Mouse (Mus musculus) stomach, embryonic 16.5 days (tissue): ENCODE results near the gene Ift57. TPM values are rescaled to one million over a fixed set of nuclear protein-coding genes. Genes with fewer than 3 reads are reported as not detected.

Source experiments
- ATAC-seq: fragments of 200-750 bp; cut with Nextera tagmentation; 2 replicates; pipeline ENCODE4 v1.8.0; 2017; ENCODE audit warnings: moderate number of reproducible peaks, moderate TSS enrichment; ENCODE audit not compliant: insufficient read depth, low FRiP score
- H3K27ac ChIP-seq: fragments of 300-500 bp; sonication (generic); 2 replicates; pipeline ENCODE4 v1.5.1; 2014; ENCODE audit warnings: low read length
- H3K27me3 ChIP-seq: fragments of 300-500 bp; sonication (generic); 2 replicates; pipeline ENCODE4 v1.6.1; 2014; ENCODE audit warnings: low read length, control low read depth, mixed read lengths; ENCODE audit not compliant: control insufficient read depth, insufficient read depth
- H3K36me3 ChIP-seq: fragments of 300-500 bp; sonication (generic); 2 replicates; pipeline ENCODE4 v1.6.1; 2014; ENCODE audit warnings: low read length; ENCODE audit not compliant: control insufficient read depth, insufficient read depth
- H3K4me1 ChIP-seq: fragments of 300-500 bp; sonication (generic); 2 replicates; pipeline ENCODE4 v1.6.1; 2014; ENCODE audit warnings: low read length, control low read depth, mixed read lengths; ENCODE audit not compliant: control insufficient read depth, insufficient read depth
- H3K4me2 ChIP-seq: fragments of 300-500 bp; sonication (generic); 2 replicates; pipeline ENCODE4 v1.6.1; 2014; ENCODE audit warnings: low read depth, low read length, mixed read lengths
- H3K4me3 ChIP-seq: fragments of 300-500 bp; sonication (generic); replicated peaks from 2 replicates; pipeline ENCODE4 v1.5.1; 2014; ENCODE audit warnings: mild to moderate bottlenecking, low read length
- H3K9ac ChIP-seq: fragments of 300-500 bp; sonication (generic); 2 replicates; pipeline ENCODE4 v1.6.1; 2014; ENCODE audit warnings: low read length
- H3K9me3 ChIP-seq: fragments of 300-500 bp; sonication (generic); replicated peaks from 2 replicates; pipeline ENCODE4 v1.6.1; 2016; ENCODE audit warnings: low read length, control low read depth; ENCODE audit not compliant: control insufficient read depth
- WGBS: fragments of 180-500 bp; shearing (Covaris S2); extraction: QIAGEN DNeasy Blood & Tissue Kit; methylation state at CpG from one replicate; pipeline ENCODE4 v1.1.7; 2014; 5-methylcytosine and 5-hydroxymethylcytosine counted together
- polyA plus RNA-seq: library from polyadenylated mRNA; unstranded; fragments of >200 nt; fragmentation: Nextera tagmentation; extraction: Ambion mirVana; gene quantifications from 2 replicates; pipeline ENCODE4 v1.2.1, GENCODE M21; 2015

Gene Ift57
- polyA plus RNA-seq, 1 experiment from 2014 or later: 19.5 TPM

DNA sequence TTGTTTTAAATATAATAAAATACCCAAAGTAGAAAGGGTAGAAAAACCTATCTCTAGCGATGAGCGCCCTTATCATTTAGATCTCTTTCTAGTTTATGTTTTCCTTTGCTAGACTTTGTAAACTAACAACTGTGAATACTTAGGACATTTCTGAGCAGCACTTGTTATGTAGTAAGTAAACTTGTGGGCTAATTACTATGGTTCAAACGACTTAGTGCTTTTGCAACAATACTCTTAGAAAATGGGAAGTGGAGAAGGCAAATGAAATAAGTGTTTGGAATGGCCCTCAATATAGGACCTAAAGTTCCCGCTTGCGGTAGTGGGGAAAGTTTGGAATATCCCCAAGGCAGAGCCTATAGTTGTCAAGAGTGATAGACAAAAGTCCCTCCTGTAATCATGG is 788 bp downstream of the Ift57 start:
- Histone ChIP-seq H3K27me3 (no peaks in the 10 kb centered on the region), H3K4me3 (peak overlapping the region; percentile 88), H3K36me3 (no peaks in the 10 kb centered on the region), H3K9ac (peak overlapping the region; percentile 80), H3K9me3 (no peaks in the 10 kb centered on the region), H3K4me1 (no peaks in the 10 kb centered on the region), H3K27ac (no peak overlapping the region), H3K4me2 (peak overlapping the region; percentile 90)
- WGBS: 31% methylated on average over 5 of the region's 5 CpGs
- ATAC-seq: no peak

DNA sequence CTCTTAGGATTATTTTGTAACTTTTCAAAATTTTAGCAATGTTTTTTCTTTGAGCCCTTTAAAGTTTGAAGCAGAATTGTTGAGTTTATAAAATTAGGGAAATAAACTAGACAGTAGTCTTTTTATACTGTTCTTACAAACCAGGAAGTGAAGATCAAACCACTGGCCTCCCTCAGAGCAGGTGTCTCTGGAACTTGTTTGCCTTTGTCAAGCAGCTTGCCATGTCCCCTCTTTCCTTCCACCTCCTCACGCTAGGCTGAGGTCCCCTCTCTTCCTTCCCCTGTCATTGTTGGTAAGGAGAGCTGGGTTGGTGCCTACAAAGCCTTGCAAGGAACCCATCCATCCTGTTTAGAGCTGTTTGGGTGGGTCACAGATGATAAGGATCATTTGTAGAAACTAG is 9.0 kb downstream of the Ift57 start:
- Histone ChIP-seq H3K4me2 (no peak overlapping the region), H3K9ac (no peak overlapping the region), H3K27ac (no peak overlapping the region), H3K4me1 (no peaks in the 10 kb centered on the region), H3K4me3 (no peak overlapping the region), H3K9me3 (no peaks in the 10 kb centered on the region), H3K36me3 (no peaks in the 10 kb centered on the region), H3K27me3 (no peaks in the 10 kb centered on the region)
- no peak for ATAC-seq
- 37% methylated on average over 1 of the region's 1 CpGs for WGBS

DNA sequence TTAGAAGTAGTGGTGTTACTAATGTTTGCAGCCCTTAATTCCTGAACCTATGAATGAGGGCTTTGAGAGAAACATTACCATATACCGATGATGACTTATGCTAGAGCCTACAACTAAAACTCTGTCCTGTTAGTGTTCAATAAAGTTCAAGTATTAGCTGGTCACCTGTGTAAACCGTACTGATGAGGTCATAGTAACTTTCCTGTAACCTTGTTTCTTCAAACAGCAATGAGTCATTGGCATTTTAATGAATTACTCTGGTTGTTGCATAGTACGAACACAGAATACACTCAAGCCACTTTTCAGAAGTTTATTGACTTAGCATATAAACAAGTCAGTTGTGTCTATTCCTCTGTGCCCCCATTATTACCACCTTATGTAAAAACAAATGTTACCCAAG is 11.2 kb downstream of the Ift57 start:
- H3K36me3 ChIP-seq: no peaks in the 10 kb centered on the region
- ATAC-seq: no peak
- no peak overlapping the region for H3K4me3 ChIP-seq
- H3K27ac ChIP-seq: no peak overlapping the region
- no peaks in the 10 kb centered on the region for H3K9me3 ChIP-seq
- 72% methylated on average over 3 of the region's 3 CpGs for WGBS
- H3K9ac ChIP-seq: no peak overlapping the region
- H3K4me1 ChIP-seq: no peaks in the 10 kb centered on the region
- no peaks in the 10 kb centered on the region for H3K27me3 ChIP-seq
- H3K4me2 ChIP-seq: no peak overlapping the region

DNA sequence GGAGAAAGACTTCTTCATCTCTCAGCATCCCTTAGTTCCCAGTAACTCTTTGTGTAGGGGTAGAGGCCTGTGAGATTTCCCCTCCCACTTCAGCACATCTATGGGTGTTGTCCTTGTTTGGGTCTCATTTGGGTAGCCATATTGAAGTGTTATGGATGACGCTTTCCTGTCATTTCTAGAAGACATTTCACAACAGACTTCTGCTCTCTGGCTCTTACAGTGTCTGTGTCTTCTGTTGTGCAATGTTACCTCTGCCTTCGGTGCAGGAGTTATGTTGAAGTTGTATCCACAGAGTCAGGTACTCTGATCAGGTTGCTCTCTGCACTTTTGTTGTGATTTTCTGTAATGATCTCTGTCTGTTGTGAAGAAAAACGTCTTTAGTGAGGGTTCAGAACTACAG is 14.3 kb downstream of the Ift57 start:
- no peak overlapping the region for H3K4me3 ChIP-seq
- no peaks in the 10 kb centered on the region for H3K9me3 ChIP-seq
- WGBS: 85% methylated on average over 3 of the region's 3 CpGs
- no peaks in the 10 kb centered on the region for H3K27me3 ChIP-seq
- no peak overlapping the region for H3K27ac ChIP-seq
- no peak for ATAC-seq
- H3K4me2 ChIP-seq: no peak overlapping the region
- H3K36me3 ChIP-seq: no peaks in the 10 kb centered on the region
- no peak overlapping the region for H3K9ac ChIP-seq
- no peaks in the 10 kb centered on the region for H3K4me1 ChIP-seq

DNA sequence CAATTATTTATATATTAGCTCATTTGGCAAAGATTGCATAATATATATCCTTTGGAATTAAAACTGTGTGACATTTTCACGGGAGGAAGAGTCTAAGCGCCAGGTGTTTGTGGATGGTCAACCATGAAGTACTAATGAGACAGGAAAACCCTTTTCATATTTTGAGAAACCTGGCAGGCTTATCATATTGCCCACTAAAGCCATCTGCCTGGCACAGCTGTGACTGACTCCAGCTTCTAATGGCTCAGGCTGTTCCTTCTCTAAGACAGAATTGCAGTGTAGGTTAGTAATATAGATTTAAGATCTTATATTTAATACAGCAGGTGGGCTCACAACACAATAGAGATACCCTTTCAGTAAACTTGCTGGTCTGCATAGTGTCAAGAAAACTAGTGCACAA is 21.6 kb downstream of the Ift57 start:
- no peak overlapping the region for H3K4me3 ChIP-seq
- H3K9me3 ChIP-seq: no peaks in the 10 kb centered on the region
- ATAC-seq: no peak
- 82% methylated on average over 2 of the region's 2 CpGs for WGBS
- H3K9ac ChIP-seq: no peak overlapping the region
- H3K27me3 ChIP-seq: no peaks in the 10 kb centered on the region
- H3K27ac ChIP-seq: no peak overlapping the region
- H3K36me3 ChIP-seq: no peaks in the 10 kb centered on the region
- H3K4me1 ChIP-seq: 0 out of 2 replicates have a peak, but pooled peaks cover 4% of the 10 kb centered on the region
- H3K4me2 ChIP-seq: no peak overlapping the region

DNA sequence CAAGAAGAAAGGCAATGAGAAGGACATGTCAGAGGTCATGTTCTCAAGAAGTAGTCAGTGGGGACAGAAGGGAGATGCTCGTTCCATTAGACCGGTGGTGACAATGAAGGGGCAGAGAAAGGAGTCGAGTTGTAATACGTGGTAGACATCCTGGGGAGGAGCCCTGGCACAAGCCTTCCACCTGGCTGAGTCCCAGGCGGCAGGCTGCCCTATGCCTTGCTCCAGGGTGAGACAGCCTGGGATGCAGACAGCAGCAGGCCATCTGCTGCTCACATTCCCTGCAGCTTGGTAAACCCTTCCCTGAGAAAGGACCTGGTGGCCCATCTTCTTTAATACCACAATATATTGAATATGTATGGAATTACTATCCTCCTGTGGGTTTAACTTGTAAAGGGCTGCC is 22.6 kb downstream of the Ift57 start:
- no peaks in the 10 kb centered on the region for H3K9me3 ChIP-seq
- H3K4me2 ChIP-seq: no peak overlapping the region
- 67% methylated on average over 5 of the region's 5 CpGs for WGBS
- no peaks in the 10 kb centered on the region for H3K36me3 ChIP-seq
- no peak for ATAC-seq
- 0 out of 2 replicates have a peak, but pooled peaks cover 4% of the 10 kb centered on the region for H3K4me1 ChIP-seq
- no peaks in the 10 kb centered on the region for H3K27me3 ChIP-seq
- H3K4me3 ChIP-seq: no peak overlapping the region
- no peak overlapping the region for H3K9ac ChIP-seq
- no peak overlapping the region for H3K27ac ChIP-seq

DNA sequence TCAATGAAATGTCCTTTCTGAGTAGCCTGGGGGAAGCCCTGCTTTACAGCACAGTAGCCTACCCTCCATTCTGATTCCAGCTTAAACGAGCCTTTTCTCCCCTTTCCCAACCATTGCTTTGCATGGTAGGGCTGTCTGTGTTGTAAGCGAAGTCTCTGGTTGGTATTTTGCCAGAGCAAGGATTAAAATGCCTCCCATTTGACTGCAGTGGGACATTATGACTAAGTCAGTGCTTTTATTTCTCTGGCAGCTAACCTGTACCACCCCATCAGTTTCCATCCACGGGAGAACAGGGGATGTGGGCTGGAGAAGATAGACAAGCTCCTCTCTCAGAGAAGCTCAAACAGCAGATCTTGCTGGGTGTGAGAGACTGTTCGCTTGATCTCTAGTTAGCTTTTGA is 24.2 kb downstream of the Ift57 start:
- no peaks in the 10 kb centered on the region for H3K36me3 ChIP-seq
- no peak overlapping the region for H3K4me2 ChIP-seq
- 0 out of 2 replicates have a peak, but pooled peaks cover 4% of the 10 kb centered on the region for H3K4me1 ChIP-seq
- no peaks in the 10 kb centered on the region for H3K9me3 ChIP-seq
- no peak overlapping the region for H3K9ac ChIP-seq
- 53% methylated on average over 4 of the region's 4 CpGs for WGBS
- peak; percentile 50; the same call in 1 of the 2 replicates for ATAC-seq
- no peak overlapping the region for H3K4me3 ChIP-seq
- H3K27me3 ChIP-seq: no peaks in the 10 kb centered on the region
- no peak overlapping the region for H3K27ac ChIP-seq

DNA sequence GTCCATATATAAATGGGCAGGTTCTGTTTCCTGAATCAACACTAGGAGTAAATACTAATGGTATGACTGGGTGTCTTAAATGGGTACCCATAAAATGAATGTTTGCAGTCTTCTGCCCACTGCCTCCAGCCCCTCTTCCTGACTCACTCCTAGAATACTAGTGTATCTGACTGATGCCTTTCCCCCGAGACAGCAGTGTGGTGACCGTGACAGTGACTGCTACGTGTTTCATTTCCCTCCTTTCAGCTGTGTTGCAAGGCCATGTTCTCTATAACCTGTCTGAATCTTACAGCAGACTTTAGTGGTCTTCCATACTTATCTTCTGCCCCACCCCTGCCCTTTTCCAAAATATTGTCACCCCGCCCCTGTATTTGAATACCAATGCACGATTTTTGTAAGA is 25.2 kb downstream of the Ift57 start:
- Histone ChIP-seq H3K27ac (no peak overlapping the region), H3K9me3 (no peaks in the 10 kb centered on the region), H3K36me3 (no peaks in the 10 kb centered on the region), H3K4me2 (no peak overlapping the region), H3K9ac (no peak overlapping the region), H3K27me3 (no peaks in the 10 kb centered on the region), H3K4me3 (no peak overlapping the region), H3K4me1 (0 out of 2 replicates have a peak, but pooled peaks cover 4% of the 10 kb centered on the region)
- no peak for ATAC-seq
- WGBS: 74% methylated on average over 5 of the region's 5 CpGs

DNA sequence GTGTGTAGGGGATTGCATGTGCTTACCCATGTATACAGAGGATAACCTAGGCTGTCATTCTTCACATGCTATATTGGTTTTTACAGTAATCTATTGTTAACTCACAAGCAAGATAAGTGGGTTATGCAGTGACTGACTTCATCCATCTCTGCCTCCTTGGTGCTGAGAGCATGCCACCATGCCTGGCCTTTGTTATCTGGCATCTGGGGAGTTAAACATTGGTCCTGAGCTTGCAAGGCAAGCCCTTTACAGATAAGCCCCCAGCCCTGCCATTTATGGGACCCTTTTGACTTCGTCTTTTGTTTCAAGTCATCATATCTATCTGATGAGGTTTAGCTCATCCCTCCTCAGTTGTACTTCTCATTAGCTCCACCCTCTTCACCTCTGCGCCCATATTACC is 25.9 kb downstream of the Ift57 start:
- WGBS: 76% methylated on average over 2 of the region's 2 CpGs
- no peak overlapping the region for H3K27ac ChIP-seq
- H3K4me2 ChIP-seq: no peak overlapping the region
- H3K27me3 ChIP-seq: no peaks in the 10 kb centered on the region
- H3K4me3 ChIP-seq: no peak overlapping the region
- H3K9ac ChIP-seq: no peak overlapping the region
- no peaks in the 10 kb centered on the region for H3K36me3 ChIP-seq
- ATAC-seq: no peak
- H3K9me3 ChIP-seq: no peaks in the 10 kb centered on the region
- 0 out of 2 replicates have a peak, but pooled peaks cover 4% of the 10 kb centered on the region for H3K4me1 ChIP-seq

DNA sequence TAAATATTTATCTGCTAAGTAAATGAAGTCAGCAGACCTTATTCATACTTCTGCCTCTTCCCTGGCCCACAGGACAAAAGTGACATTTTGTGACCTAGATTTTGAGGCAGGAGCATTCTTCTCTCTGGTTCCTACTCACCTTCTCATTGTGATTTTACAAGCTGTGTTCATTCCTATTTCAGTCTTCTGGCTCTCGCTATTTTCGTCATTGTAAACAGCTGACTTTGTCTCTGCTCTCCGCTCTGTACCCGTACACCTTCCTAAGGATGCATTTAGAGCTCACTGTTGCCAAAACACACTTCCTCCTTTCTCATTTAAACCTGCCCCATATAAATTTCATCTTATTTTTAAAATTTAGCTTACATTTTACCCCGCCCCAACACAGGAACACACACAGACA is 26.4 kb downstream of the Ift57 start:
- no peak for ATAC-seq
- no peaks in the 10 kb centered on the region for H3K27me3 ChIP-seq
- no peaks in the 10 kb centered on the region for H3K36me3 ChIP-seq
- H3K4me2 ChIP-seq: no peak overlapping the region
- no peak overlapping the region for H3K9ac ChIP-seq
- H3K27ac ChIP-seq: no peak overlapping the region
- no peak overlapping the region for H3K4me3 ChIP-seq
- 0 out of 2 replicates have a peak, but pooled peaks cover 4% of the 10 kb centered on the region for H3K4me1 ChIP-seq
- no peaks in the 10 kb centered on the region for H3K9me3 ChIP-seq
- WGBS: 77% methylated on average over 5 of the region's 5 CpGs
